Mouse (Mus musculus): Measurements from ENCODE around the gene Cdk13. TPM values are rescaled to one million over a fixed set of nuclear protein-coding genes. Genes with fewer than 3 reads are reported as not detected.

The Cdk13 gene
- total RNA-seq, 2 experiments from 2014 or later: 65.4 to 102 TPM

GRCm38 (mm10) chr13:17667380-17667779 is 137.5 kb downstream of the Cdk13 start:
- ATAC-seq (replicated peaks; ENCODE audit: low FRiP score, poor library complexity, severe bottlenecking): no peak

Other genes starting within 250 kb of the Cdk13 start
- gene Mplkip, start 109.9 kb downstream of the Cdk13 start, total RNA-seq (2015; ENCODE audit: low replicate concordance): 42.9 and 43.6 TPM in 2 replicates
- 17.2 and 27.5 TPM in 2 replicates for gene Mplkip, start 109.9 kb downstream of the Cdk13 start, total RNA-seq (2017; ENCODE audit: low replicate concordance)
- gene Sugct, start 109.5 kb downstream of the Cdk13 start, total RNA-seq (2015; ENCODE audit: low replicate concordance): 2.2 TPM in 1 of 2 replicates, not detected in the other
- not detected in 2 replicates for gene Sugct, start 109.5 kb downstream of the Cdk13 start, total RNA-seq (2017; ENCODE audit: low replicate concordance)
- gene Rala, start 139.1 kb upstream of the Cdk13 start, total RNA-seq (2015; ENCODE audit: low replicate concordance): 7.2 and 13.8 TPM in 2 replicates
- gene Rala, start 139.1 kb upstream of the Cdk13 start, total RNA-seq (2017; ENCODE audit: low replicate concordance): 1.7 and 5.7 TPM in 2 replicates
- 1.4 TPM in 1 of 2 replicates, not detected in the other for gene Yae1d1, start 188.3 kb upstream of the Cdk13 start, total RNA-seq (2015; ENCODE audit: low replicate concordance)
- 1.3 and 4.2 TPM in 2 replicates for gene Yae1d1, start 188.3 kb upstream of the Cdk13 start, total RNA-seq (2017; ENCODE audit: low replicate concordance)